In the genomic region with DNA sequence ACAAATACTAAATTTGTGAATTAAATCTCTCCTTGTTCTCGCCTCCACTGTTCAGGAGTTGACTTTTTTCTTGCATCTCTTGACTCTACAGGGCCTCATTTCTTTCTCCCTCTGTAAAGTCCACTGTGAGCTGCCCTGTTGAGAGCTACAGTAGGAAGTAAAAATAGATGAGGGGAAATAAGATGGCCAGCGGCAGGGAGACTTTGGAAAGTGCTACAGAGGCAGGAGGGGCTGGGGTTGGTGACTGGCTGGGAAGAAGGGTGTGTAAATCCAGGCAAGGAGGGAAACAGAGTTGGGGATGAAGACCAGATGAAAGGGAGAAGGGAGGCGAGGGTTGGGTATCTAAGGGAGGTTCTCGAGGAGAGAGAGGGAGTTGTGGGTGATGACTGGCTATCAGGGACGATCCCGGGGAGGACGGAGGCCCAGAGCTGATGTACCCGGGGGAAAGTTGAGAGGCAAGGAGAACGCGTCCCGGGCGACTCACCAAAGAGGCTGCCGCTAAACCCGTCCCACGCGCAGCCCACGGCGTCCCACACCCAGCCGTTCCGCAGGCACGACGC, we compare ENCODE assay signal across 9 mouse cellular contexts. TPM values are rescaled to one million over a fixed set of nuclear protein-coding genes. Genes with fewer than 3 reads are reported as not detected.
DNase-seq lines count a peak whose midpoint lies in the region; ATAC-seq and TF ChIP-seq lines count a peak whose summit lies in the region.
"Had no signal": no experiment of that assay in that cellular context is flagged by ENCODE, and none has a peak within 500 bp of the region (broad histone marks: within the 10 kb centered on the region; RNA-seq: fewer than 3 reads in every experiment).

No protein-coding gene starts in this region.

- ATAC-seq in forebrain, embryonic 13.5 days = no peak
- no peak for ATAC-seq in limb, embryonic 12.5 days (ENCODE audit: insufficient number of reproducible peaks, insufficient read depth, low FRiP score, low TSS enrichment, low read depth)
- ATAC-seq in neural tube, embryonic 13.5 days (ENCODE audit: low read depth) = no peak

- peak; percentile 17 to 51 for DNase-seq in heart, adult 18-20 months
- no peak for DNase-seq in heart, postnatal 14 days
- no peak for DNase-seq in ES-E14 (ENCODE audit: low read depth, low spot score)
- DNase-seq in right cerebral cortex, postnatal 10 days (ENCODE audit: low spot score in 2 of 2) = no peak
- no peak for DNase-seq in Muller cell, postnatal 12 days (ENCODE audit: inconsistent ontology term)

- H3K9me3 ChIP-seq in ES-E14 (ENCODE audit: control insufficient read depth, insufficient read depth, low read depth, low read length) = no peaks in the 10 kb centered on the region
- H3K9me3 ChIP-seq in forebrain, embryonic 13.5 days (replicated peaks) = no peaks in the 10 kb centered on the region
- H3K9me3 ChIP-seq in limb, embryonic 12.5 days = no peaks in the 10 kb centered on the region
- H3K9me3 ChIP-seq in neural tube, embryonic 13.5 days = no peaks in the 10 kb centered on the region

- in situ Hi-C loops in ES-E14 (cut with MboI; ENCODE audit: low sequenced_read_pairs in 2 of 2, unreplicated experiment in 2 of 2) = no loop called here

- H3K36me3 ChIP-seq in ES-E14 (ENCODE audit: control insufficient read depth, insufficient read depth, low read length, poor library complexity, severe bottlenecking) = peaks cover 5% of the 10 kb centered on the region
- peaks cover 13% of the 10 kb centered on the region for H3K36me3 ChIP-seq in forebrain, embryonic 13.5 days (ENCODE audit: poor library complexity, severe bottlenecking)
- peaks cover 15% of the 10 kb centered on the region for H3K36me3 ChIP-seq in limb, embryonic 12.5 days
- peaks cover 10% of the 10 kb centered on the region for H3K36me3 ChIP-seq in neural tube, embryonic 13.5 days

- no peaks in the 10 kb centered on the region for H3K4me1 ChIP-seq in ES-E14 (ENCODE audit: control insufficient read depth in 2 of 2, insufficient read depth in 2 of 2, low read length in 2 of 2, poor library complexity in 1 of 2)
- peaks cover 20% of the 10 kb centered on the region for H3K4me1 ChIP-seq in forebrain, embryonic 13.5 days
- peaks cover 11% of the 10 kb centered on the region; the same call in 1 of the 2 replicates for H3K4me1 ChIP-seq in limb, embryonic 12.5 days (replicated peaks)
- peaks cover 32% of the 10 kb centered on the region for H3K4me1 ChIP-seq in neural tube, embryonic 13.5 days (replicated peaks)

- H3K9ac ChIP-seq in ES-E14 (ENCODE audit: insufficient read depth, low read depth, low read length, poor library complexity, severe bottlenecking) = peak overlapping the region; percentile 85
- H3K9ac ChIP-seq in forebrain, embryonic 13.5 days = peak overlapping the region; percentile 84
- peak overlapping the region; percentile 80 for H3K9ac ChIP-seq in limb, embryonic 12.5 days (replicated peaks)
- H3K9ac ChIP-seq in neural tube, embryonic 13.5 days = peak overlapping the region; percentile 85

- peak overlapping the region; percentile 72 to 95 for H3K4me3 ChIP-seq in ES-E14 (ENCODE audit: insufficient read depth in 1 of 2, low read depth in 1 of 2, low read length in 2 of 2, poor library complexity in 1 of 2, severe bottlenecking in 1 of 2)
- peak overlapping the region; percentile 74 for H3K4me3 ChIP-seq in forebrain, embryonic 13.5 days
- H3K4me3 ChIP-seq in limb, embryonic 12.5 days (replicated peaks) = peak overlapping the region; percentile 72
- H3K4me3 ChIP-seq in neural tube, embryonic 13.5 days = peak overlapping the region; percentile 77

- H3K27me3 ChIP-seq in forebrain, embryonic 13.5 days = no peaks in the 10 kb centered on the region
- no peaks in the 10 kb centered on the region for H3K27me3 ChIP-seq in limb, embryonic 12.5 days
- H3K27me3 ChIP-seq in neural tube, embryonic 13.5 days = no peaks in the 10 kb centered on the region
- H3K27me3 ChIP-seq: Patski had no signal

- peak overlapping the region; percentile 82 for H3K4me2 ChIP-seq in forebrain, embryonic 13.5 days
- peak overlapping the region; percentile 65 for H3K4me2 ChIP-seq in limb, embryonic 12.5 days
- H3K4me2 ChIP-seq in neural tube, embryonic 13.5 days = peak overlapping the region; percentile 88

- WGBS in forebrain, embryonic 13.5 days = under 1% methylated on average over 20 of the region's 22 CpGs
- WGBS in limb, embryonic 12.5 days = 2% methylated on average over 22 of the region's 22 CpGs
- WGBS in neural tube, embryonic 13.5 days = under 1% methylated on average over 22 of the region's 22 CpGs

- intact Hi-C loops in heart, postnatal 14 days (cut with DNase I) = loop anchor here (5.0 kb wide), 2 partner anchors 64 to 191 kb away; partner anchors contain the start of genes Exo1 and Fh1

- no peak overlapping the region for H3K27ac ChIP-seq in ES-E14 (ENCODE audit: insufficient read depth, low read depth, low read length, poor library complexity, severe bottlenecking)
- peak overlapping the region; percentile 85 for H3K27ac ChIP-seq in forebrain, embryonic 13.5 days
- H3K27ac ChIP-seq in limb, embryonic 12.5 days = peak overlapping the region; percentile 89
- peak overlapping the region; percentile 88 for H3K27ac ChIP-seq in neural tube, embryonic 13.5 days (replicated peaks)

TF ChIP-seq in ES-E14, 5 proteins besides CTCF, POLR2A, EP300 and RAD21:
- TF ChIP-seq ZNF384 (IDR thresholded peaks at IDR 0.05; ENCODE audit: low read depth, low read length) (no peak), MAFK (IDR thresholded peaks at IDR 0.05; ENCODE audit: insufficient read depth, low read depth, low read length) (no peak), HCFC1 (IDR thresholded peaks at IDR 0.05; ENCODE audit: borderline replicate concordance, insufficient read depth, low read length) (no peak), CHD2 (IDR thresholded peaks at IDR 0.05; ENCODE audit: low read depth, low read length) (no peak), ZC3H11A (IDR thresholded peaks at IDR 0.05; ENCODE audit: borderline replicate concordance, low read depth, low read length) (no peak)

RNA-seq across cellular contexts. Expression of gene Opn3, which starts 0.8 kb away (rescaled TPM):
- 1 to 10 TPM; 4.2 TPM for total RNA-seq in heart, adult 18-20 months (2021)
- total RNA-seq in heart, postnatal 14 days (2021) = 1 to 10 TPM; 7.3 to 8.9 TPM
- total RNA-seq in ES-E14 (2012; rRNA removed) = 1.5 and 2.5 TPM in 2 replicates
- 4.8 and 5.6 TPM in 2 replicates for polyA plus RNA-seq in forebrain, embryonic 13.5 days (2015; fragmentation: Nextera tagmentation; extraction: Ambion mirVana)
- 7.4 and 8.2 TPM in 2 replicates for polyA plus RNA-seq in limb, embryonic 12.5 days (2016; fragmentation: Nextera tagmentation; extraction: Ambion mirVana)
- polyA plus RNA-seq in neural tube, embryonic 13.5 days (2015; fragmentation: Nextera tagmentation; extraction: Ambion mirVana) = 5.6 and 6.3 TPM in 2 replicates

RNA-seq across cellular contexts. Expression of gene Chml, which starts 0.9 kb away (rescaled TPM):
- 10 to 100 TPM in 1 of 2 experiments, 1 to 10 TPM in 1; 7.2 to 12.5 TPM for total RNA-seq in heart, adult 18-20 months (2021)
- total RNA-seq in heart, postnatal 14 days (2021) = 10 to 100 TPM; 12.1 to 13.3 TPM
- 10.4 and 17.4 TPM in 2 replicates for total RNA-seq in ES-E14 (2012; rRNA removed)
- 2.5 and 2.6 TPM in 2 replicates for polyA plus RNA-seq in forebrain, embryonic 13.5 days (2015; fragmentation: Nextera tagmentation; extraction: Ambion mirVana)
- polyA plus RNA-seq in limb, embryonic 12.5 days (2016; fragmentation: Nextera tagmentation; extraction: Ambion mirVana) = 3.4 and 3.9 TPM in 2 replicates
- 3.5 and 3.6 TPM in 2 replicates for polyA plus RNA-seq in neural tube, embryonic 13.5 days (2015; fragmentation: Nextera tagmentation; extraction: Ambion mirVana)

RNA-seq across cellular contexts. Expression of gene Wdr64, which starts 6.6 kb away (rescaled TPM):
- total RNA-seq in heart, adult 18-20 months (2021) = not detected
- not detected for total RNA-seq in heart, postnatal 14 days (2021)
- total RNA-seq in ES-E14 (2012; rRNA removed) = 0.94 and 1.3 TPM in 2 replicates
- not detected in 2 replicates for polyA plus RNA-seq in forebrain, embryonic 13.5 days (2015; fragmentation: Nextera tagmentation; extraction: Ambion mirVana)
- polyA plus RNA-seq in limb, embryonic 12.5 days (2016; fragmentation: Nextera tagmentation; extraction: Ambion mirVana) = not detected in 2 replicates
- not detected in 2 replicates for polyA plus RNA-seq in neural tube, embryonic 13.5 days (2015; fragmentation: Nextera tagmentation; extraction: Ambion mirVana)
- polyA plus RNA-seq: Patski had no signal

Comparison
In these comparisons a context has a peak if more than half of its experiments do, and no peak if none do; other contexts are left out.
1. DNase-seq: peak in heart, adult 18-20 months (2 of 2); none in heart, postnatal 14 days (0 of 2), ES-E14 (single experiment), right cerebral cortex, postnatal 10 days (0 of 2) and Muller cell, postnatal 12 days (single experiment).
2. Peak in every context shown above with its lines, with median percentiles within 50 percentile points of each other: H3K4me3 ChIP-seq, H3K9ac ChIP-seq and H3K4me2 ChIP-seq.